Mouse (Mus musculus) cortical plate, adult 2 months (tissue): ENCODE results near the gene Rogdi.

Experiments used
- CTCF ChIP-seq: fragments of 200-500 bp; IDR thresholded peaks from 2 replicates; pipeline ENCODE4 v1.5.1; 2011; ENCODE audit warnings: mild to moderate bottlenecking, control low read depth, low read length; ENCODE audit not compliant: insufficient read depth; ENCODE audit errors: extremely low read depth
- POLR2A ChIP-seq: fragments of 200-500 bp; IDR thresholded peaks from 2 replicates; pipeline ENCODE4 v1.6.1; 2011; ENCODE audit warnings: mild to moderate bottlenecking, low read length, control low read depth; ENCODE audit not compliant: insufficient read depth; ENCODE audit errors: extremely low read depth

DNA sequence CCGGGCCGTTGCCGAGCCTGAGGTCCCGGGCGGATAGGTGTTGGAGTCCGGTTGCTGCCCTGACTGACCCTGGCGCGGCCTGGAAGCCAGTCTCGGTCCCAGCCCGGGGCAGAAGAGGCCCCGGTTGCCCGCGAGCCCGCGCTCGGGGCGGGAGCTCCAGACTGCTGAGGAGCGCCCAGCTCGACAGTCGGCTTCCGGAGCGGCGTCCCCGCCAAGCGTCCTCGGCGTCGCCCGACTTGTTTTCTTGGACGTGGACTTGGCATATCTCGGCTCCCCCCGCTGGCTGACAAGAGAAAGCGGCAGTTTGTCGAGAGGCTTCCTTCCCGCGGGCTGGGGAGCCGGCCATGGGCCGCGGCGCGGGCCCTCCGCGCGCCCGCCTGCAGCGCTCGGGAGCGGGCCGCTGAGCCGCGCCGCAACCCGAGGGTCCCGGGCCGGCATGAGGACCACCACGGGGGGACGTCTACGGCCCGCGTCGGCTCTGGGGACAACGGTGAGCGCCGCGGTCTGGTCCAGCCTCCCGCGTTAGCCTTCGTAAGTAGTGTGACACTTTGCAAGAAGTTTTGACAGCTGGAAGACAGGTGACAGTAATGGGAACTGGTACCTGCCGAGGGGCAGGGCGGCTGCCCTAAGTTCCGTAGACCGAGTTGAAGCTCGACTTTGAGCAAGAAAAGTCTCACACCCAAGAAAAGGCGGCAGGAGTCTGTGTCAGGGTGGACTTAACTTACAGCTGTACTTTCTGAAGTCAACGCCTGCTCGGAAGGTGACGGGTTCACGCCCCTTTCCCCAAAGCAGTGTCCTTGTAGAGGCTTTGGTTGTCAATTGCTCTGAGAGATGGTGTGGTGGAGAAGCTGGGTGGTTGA lies 37.1 kb upstream of the Rogdi start:
- TF ChIP-seq CTCF = no peak
- TF ChIP-seq POLR2A = no peak
